Mouse (Mus musculus): ENCODE data around the gene Art3.

DNA sequence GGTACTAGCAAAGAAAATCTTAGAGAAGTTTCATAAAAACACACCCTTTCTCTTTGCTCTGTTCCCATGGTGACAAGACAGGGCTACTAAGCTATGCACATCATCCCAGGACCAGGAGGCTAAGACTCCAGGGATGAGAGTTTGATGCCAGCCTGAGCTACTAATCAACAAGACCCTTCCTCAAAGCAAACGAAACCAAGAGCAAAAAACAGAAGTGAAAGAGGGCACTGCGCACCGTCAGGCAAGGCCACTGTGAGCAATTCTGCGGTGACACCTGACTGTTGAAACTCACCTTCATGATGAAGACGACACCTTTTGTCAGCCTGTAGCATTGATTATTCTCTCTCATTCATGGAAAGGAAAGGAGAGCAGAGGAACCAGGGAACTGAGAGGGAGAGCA, 121.2 kb downstream of the Art3 start:
- TF ChIP-seq CTCF (IDR thresholded peaks at IDR 0.05; ENCODE audit: control insufficient read depth, insufficient read depth, insufficient read length) = no peak
- no peak for TF ChIP-seq USF1 (IDR thresholded peaks at IDR 0.05; ENCODE audit: low read depth)
- no peak for TF ChIP-seq MYOD1 (IDR thresholded peaks at IDR 0.05; ENCODE audit: control insufficient read depth, insufficient read length, low read depth)
- TF ChIP-seq MYOG (IDR thresholded peaks at IDR 0.05; ENCODE audit: control insufficient read depth, extremely low read depth, insufficient read length) = no peak
- TF ChIP-seq MAX (IDR thresholded peaks at IDR 0.05) = no peak
- no peak for TF ChIP-seq CEBPB (IDR thresholded peaks at IDR 0.05; ENCODE audit: low read depth)
- TF ChIP-seq FOSL1 (IDR thresholded peaks at IDR 0.05; ENCODE audit: insufficient read depth, low read length, poor library complexity, severe bottlenecking) = no peak

Measured in C2C12 (cell line).